Mouse (Mus musculus): Measurements from ENCODE around the gene Manea. TPM values are rescaled to one million over a fixed set of nuclear protein-coding genes. Genes with fewer than 3 reads are reported as not detected.

Manea gene
- polyA plus RNA-seq (2014; fragmentation: Nextera tagmentation; extraction: Ambion mirVana): 14.1 and 16.1 TPM in 2 replicates

DNA sequence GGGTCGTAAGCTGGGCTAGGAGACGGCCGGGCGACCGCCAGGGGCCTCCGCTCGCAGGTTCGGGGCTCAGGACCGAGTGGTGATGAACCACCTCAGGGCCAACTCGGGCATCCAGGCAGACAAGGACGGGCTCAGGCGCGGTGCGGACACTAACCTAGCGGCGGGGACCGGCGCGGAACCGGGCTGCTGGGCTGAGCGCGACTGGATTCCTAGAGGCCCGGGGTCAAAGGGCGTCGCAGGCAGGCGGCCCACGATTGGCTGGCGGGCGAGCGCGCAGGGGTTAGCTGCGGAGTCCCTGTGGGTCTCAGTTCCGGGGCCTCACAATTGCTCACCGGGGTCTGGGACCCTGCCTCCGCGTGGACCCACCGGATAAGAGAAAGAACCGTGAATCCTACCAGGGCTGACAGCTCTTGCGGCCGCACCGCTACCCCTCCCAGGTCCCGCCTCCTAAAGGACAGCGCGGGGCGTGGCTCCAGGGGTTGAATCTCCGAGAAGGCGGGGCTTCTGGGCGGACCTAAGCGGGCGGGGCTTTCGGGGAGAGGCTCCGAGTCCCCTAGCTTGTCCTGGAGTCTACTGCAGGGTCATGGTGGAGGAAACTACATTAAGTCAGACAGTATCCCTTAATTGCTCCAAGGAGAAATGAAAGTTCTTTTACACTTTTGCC is at the start of gene Manea:
Manea (minus strand) TSS at position 449 of the 664 bp plus-strand sequence.
- DNase-seq (peak; percentile 98), ATAC-seq (ENCODE audit: insufficient read depth) (peak; percentile 99)
- no peaks in the 10 kb centered on the region for H3K36me3 ChIP-seq (ENCODE audit: insufficient read depth)
- no peaks in the 10 kb centered on the region for H3K4me1 ChIP-seq (ENCODE audit: insufficient read depth)
- H3K4me2 ChIP-seq: peak within 1 kb of the TSS; percentile 65
- H3K4me3 ChIP-seq (ENCODE audit: low read depth, low read length): peak within 1 kb of the TSS; percentile 76
- no peaks in the 10 kb centered on the region for H3K9me3 ChIP-seq (ENCODE audit: low read depth, low read length)
- peak within 1 kb of the TSS; percentile 84 for H3K9ac ChIP-seq
- H3K27ac ChIP-seq (ENCODE audit: low read depth): peak within 1 kb of the TSS; percentile 90
- TF ChIP-seq CTCF (IDR thresholded peaks at IDR 0.05; ENCODE audit: low read depth): peak; percentile 31
- H3K27me3 ChIP-seq (ENCODE audit: insufficient read depth, low read length): no peaks in the 10 kb centered on the region
- WGBS: 0% methylated on average over 52 of the region's 52 CpGs

DNA sequence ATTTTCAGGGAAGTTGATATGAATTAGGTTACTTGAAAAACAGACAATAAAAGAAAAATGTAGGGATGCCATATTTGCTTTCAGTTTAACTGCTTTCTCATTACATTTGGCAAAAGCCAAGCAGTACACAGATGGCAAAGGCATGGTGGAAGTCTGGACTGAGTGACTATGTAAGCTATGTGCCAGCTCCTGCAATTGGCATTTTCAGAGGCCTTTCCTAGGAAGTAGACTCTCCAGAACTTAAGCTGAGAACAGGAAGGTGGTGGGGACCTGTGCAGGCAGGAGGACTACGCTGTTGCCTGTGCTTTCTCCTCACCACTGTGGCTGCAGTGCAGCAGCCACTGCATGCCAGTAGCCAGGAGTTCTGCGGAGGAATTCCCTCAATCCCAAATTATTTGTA is 7.9 kb upstream of the Manea start:
- H3K4me1 ChIP-seq (ENCODE audit: insufficient read depth): no peaks in the 10 kb centered on the region
- H3K9ac ChIP-seq: no peak overlapping the region
- H3K4me3 ChIP-seq (ENCODE audit: low read depth, low read length): no peak overlapping the region
- H3K9me3 ChIP-seq (ENCODE audit: low read depth, low read length): no peaks in the 10 kb centered on the region
- ATAC-seq (ENCODE audit: insufficient read depth) (no peak), DNase-seq (no peak)
- 88% methylated on average over 2 of the region's 2 CpGs for WGBS
- H3K4me2 ChIP-seq: no peak overlapping the region
- no peak for TF ChIP-seq CTCF (IDR thresholded peaks at IDR 0.05; ENCODE audit: low read depth)
- no peak overlapping the region for H3K27ac ChIP-seq (ENCODE audit: low read depth)
- no peaks in the 10 kb centered on the region for H3K36me3 ChIP-seq (ENCODE audit: insufficient read depth)
- H3K27me3 ChIP-seq (ENCODE audit: insufficient read depth, low read length): no peaks in the 10 kb centered on the region

DNA sequence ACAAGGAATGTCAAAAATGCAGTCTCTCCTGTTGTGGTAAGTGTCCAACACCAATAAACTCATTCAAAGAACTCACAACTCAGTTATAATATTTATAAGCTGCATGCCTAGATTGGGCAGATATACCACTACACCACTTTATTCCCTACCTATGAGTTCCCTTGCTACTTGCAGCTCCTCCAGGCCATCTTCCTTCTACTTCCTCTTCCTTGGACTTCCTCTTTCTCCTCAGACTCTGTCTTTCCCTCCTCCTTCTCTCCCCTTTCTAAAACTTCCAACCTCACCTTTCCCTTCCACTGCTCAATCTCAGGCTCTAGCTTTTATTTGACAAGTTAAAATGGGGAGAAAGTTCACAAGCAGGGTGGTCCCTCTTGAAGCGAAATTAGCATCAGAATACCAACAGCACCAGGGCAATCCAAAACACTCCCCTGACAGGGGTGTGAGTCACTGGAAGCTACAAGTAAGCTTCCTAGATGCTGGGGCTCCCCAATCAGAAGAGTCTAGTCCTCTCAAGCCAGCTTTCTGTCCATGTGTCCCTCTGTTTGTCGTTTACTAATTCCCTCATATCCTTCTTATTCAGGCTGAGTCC is 7.0 kb upstream of the Manea start:
- Histone ChIP-seq H3K36me3 (ENCODE audit: insufficient read depth) (no peaks in the 10 kb centered on the region), H3K4me1 (ENCODE audit: insufficient read depth) (no peaks in the 10 kb centered on the region), H3K27ac (ENCODE audit: low read depth) (no peak overlapping the region), H3K4me2 (no peak overlapping the region), H3K9ac (no peak overlapping the region), H3K9me3 (ENCODE audit: low read depth, low read length) (no peaks in the 10 kb centered on the region), H3K27me3 (ENCODE audit: insufficient read depth, low read length) (no peaks in the 10 kb centered on the region), H3K4me3 (ENCODE audit: low read depth, low read length) (no peak overlapping the region)
- ATAC-seq (ENCODE audit: insufficient read depth) (no peak), DNase-seq (no peak)
- TF ChIP-seq CTCF (IDR thresholded peaks at IDR 0.05; ENCODE audit: low read depth): no peak
- WGBS: 28% methylated on average over 2 of the region's 2 CpGs

DNA sequence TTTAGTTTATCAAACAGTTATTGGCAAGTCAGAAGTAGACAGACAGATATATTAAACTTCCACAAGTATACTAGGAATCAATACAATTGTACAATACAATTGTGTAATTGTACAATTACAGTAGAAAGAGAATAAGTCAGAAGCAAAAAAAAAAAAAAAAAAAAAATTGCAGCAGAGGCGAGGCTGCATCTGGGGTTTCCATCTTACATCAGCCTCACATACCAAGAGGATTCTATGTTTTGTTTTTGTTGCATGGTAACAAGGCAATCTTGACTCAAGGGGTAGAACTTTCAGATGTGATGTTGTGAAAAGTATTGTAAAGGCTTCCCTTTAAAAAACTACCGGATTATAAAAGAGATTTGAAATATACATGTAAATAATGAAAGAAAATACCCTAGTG is 548 bp upstream of the Manea start:
- Histone ChIP-seq H3K4me1 (ENCODE audit: insufficient read depth) (no peaks in the 10 kb centered on the region), H3K4me2 (no peak overlapping the region)
- ATAC-seq (ENCODE audit: insufficient read depth): no peak

DNA sequence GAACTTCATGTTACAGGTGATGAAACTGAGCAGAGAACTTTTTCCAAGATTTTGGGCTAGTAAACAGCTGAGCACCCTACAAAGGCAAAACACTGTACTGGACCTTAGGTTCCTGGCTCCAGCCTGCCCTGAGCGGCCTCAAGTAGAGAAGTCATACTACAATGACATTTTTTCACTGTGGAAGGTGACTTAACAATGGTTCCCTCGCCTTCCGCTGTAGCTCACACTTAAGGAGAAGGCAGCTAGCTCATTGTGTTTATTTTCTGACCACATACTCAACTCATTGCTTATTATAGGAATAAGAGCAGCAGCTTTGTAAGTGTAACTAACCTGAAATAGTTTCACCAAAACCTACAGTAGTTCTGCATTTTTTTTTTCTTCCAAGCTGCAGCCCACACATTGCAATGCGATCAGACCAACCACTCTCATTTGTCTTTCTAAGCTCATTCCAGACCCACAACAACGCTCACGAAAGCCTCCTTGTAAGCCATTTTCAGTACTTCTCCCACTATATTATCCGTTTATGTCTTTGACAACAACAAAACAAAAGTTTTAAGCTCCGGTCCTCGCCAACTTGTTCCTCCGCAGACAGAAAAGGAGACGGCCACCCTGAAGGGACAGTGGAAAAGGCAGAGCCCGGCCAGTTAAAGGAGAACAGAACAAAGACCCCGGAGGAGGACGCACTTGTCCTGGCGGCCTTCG is 799 bp downstream of the Manea start:
- Histone ChIP-seq H3K27me3 (ENCODE audit: insufficient read depth, low read length) (no peaks in the 10 kb centered on the region), H3K9ac (peak overlapping the region; percentile 84), H3K4me3 (ENCODE audit: low read depth, low read length) (peak overlapping the region; percentile 76), H3K27ac (ENCODE audit: low read depth) (peak overlapping the region; percentile 90), H3K36me3 (ENCODE audit: insufficient read depth) (no peaks in the 10 kb centered on the region), H3K9me3 (ENCODE audit: low read depth, low read length) (no peaks in the 10 kb centered on the region), H3K4me1 (ENCODE audit: insufficient read depth) (no peaks in the 10 kb centered on the region), H3K4me2 (peak overlapping the region; percentile 65)
- no peak for TF ChIP-seq CTCF (IDR thresholded peaks at IDR 0.05; ENCODE audit: low read depth)
- ATAC-seq (ENCODE audit: insufficient read depth): peak; percentile 13; the same call in 1 of the 2 replicates
- 1% methylated on average over 16 of the region's 16 CpGs for WGBS
- peak; percentile 51 for DNase-seq

More for the DNA sequence above, 548 bp upstream of the Manea start:
- H3K36me3 ChIP-seq (ENCODE audit: insufficient read depth): no peaks in the 10 kb centered on the region
- peak; percentile 4 for DNase-seq
- no peak overlapping the region for H3K27ac ChIP-seq (ENCODE audit: low read depth)
- H3K9me3 ChIP-seq (ENCODE audit: low read depth, low read length): no peaks in the 10 kb centered on the region
- H3K27me3 ChIP-seq (ENCODE audit: insufficient read depth, low read length): no peaks in the 10 kb centered on the region
- TF ChIP-seq CTCF (IDR thresholded peaks at IDR 0.05; ENCODE audit: low read depth): no peak
- H3K4me3 ChIP-seq (ENCODE audit: low read depth, low read length): no peak overlapping the region
- 48% methylated on average over 2 of the region's 2 CpGs for WGBS
- no peak overlapping the region for H3K9ac ChIP-seq

DNA sequence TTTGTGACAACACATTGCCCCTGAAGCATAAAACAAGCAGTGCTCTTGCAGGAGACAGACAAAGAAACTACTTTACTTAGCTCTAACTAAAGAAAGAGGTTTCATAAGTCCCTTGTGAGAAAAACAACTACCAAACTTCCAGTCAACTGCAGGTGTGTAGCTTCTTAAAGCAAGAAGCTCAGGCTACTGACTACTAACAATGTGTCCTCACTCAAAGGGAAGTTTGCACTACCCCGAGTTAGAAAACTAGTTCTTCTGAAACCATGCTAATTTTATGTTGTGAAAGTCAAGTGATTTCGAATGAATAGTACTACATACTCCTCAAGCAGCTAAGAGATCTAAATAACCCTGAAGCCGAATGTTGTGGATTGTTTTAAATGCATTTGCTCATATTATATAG is 1.6 kb downstream of the Manea start:
- no peak overlapping the region for H3K4me3 ChIP-seq (ENCODE audit: low read depth, low read length)
- H3K27ac ChIP-seq (ENCODE audit: low read depth): no peak overlapping the region
- no peaks in the 10 kb centered on the region for H3K9me3 ChIP-seq (ENCODE audit: low read depth, low read length)
- DNase-seq (peak; percentile 5), ATAC-seq (ENCODE audit: insufficient read depth) (no peak)
- H3K4me2 ChIP-seq: peak overlapping the region; percentile 65
- no peaks in the 10 kb centered on the region for H3K4me1 ChIP-seq (ENCODE audit: insufficient read depth)
- H3K27me3 ChIP-seq (ENCODE audit: insufficient read depth, low read length): no peaks in the 10 kb centered on the region
- TF ChIP-seq CTCF (IDR thresholded peaks at IDR 0.05; ENCODE audit: low read depth): no peak
- WGBS: 63% methylated on average over 3 of the region's 3 CpGs
- H3K36me3 ChIP-seq (ENCODE audit: insufficient read depth): 0 out of 2 replicates have a peak, but pooled peaks cover 5% of the 10 kb centered on the region
- no peak overlapping the region for H3K9ac ChIP-seq

DNA sequence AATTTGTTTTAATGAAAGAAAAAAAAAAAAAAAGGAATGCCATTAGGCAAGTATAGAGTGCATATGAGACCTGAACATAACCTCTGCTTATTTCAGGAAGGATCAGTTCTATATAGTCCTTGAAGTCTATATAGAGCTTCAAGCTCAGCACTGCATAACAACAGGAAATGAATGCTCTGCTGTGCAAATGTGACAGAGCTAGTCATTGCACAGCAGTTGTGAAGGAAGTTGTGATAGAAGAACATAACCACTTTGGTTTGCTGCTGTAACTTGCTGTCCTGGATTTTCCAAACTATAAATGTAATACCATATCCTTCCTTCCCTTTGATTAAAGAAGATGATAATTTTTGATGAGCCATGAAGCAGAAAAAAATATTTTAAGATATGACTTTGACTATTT is 4.3 kb downstream of the Manea start:
- DNase-seq: no peak
- TF ChIP-seq CTCF (IDR thresholded peaks at IDR 0.05; ENCODE audit: low read depth): no peak

More for the DNA sequence above, 4.3 kb downstream of the Manea start:
- Histone ChIP-seq H3K27ac (ENCODE audit: low read depth) (no peak overlapping the region), H3K9me3 (ENCODE audit: low read depth, low read length) (no peaks in the 10 kb centered on the region), H3K4me3 (ENCODE audit: low read depth, low read length) (no peak overlapping the region), H3K36me3 (ENCODE audit: insufficient read depth) (0 out of 2 replicates have a peak, but pooled peaks cover 12% of the 10 kb centered on the region), H3K27me3 (ENCODE audit: insufficient read depth, low read length) (no peaks in the 10 kb centered on the region), H3K4me2 (no peak overlapping the region), H3K4me1 (ENCODE audit: insufficient read depth) (no peaks in the 10 kb centered on the region), H3K9ac (no peak overlapping the region)
- ATAC-seq (ENCODE audit: insufficient read depth): no peak

Data from lung, embryonic 14.5 days (tissue).